Mouse (Mus musculus): ENCODE measurements around the gene Acaa1b.

GRCm38 (mm10) chr9:119158861-119159260 is 2.0 kb upstream of the Acaa1b start, which contains the start of gene Gm47289:
- no peak for TF ChIP-seq POLR2A (IDR thresholded peaks at IDR 0.05; ENCODE audit: insufficient read depth, low read length)
- no peak for TF ChIP-seq CTCF (IDR thresholded peaks at IDR 0.05; ENCODE audit: low read depth, low read length)
